Mouse (Mus musculus) B cell, adult 2 months (primary cell): ENCODE results near the gene Vmp1.

ENCODE experiments used
- DNase-seq, 2 experiments: peaks; one replicate each; pipeline ENCODE4 v3.0.0; 2022

Vmp1 gene

GRCm38 (mm10) chr11:86599378-86600208, 84.0 kb downstream of the Vmp1 start:
- DNase-seq = no peak

- DNase-seq = no peak
Observed at GRCm38 (mm10) chr11:86598572-86598971, 85.1 kb downstream of the Vmp1 start.

- no peak for DNase-seq
Observed at GRCm38 (mm10) chr11:86598154-86598553, 85.5 kb downstream of the Vmp1 start.

- no peak for DNase-seq
Observed at GRCm38 (mm10) chr11:86596976-86597375, 86.7 kb downstream of the Vmp1 start.

GRCm38 (mm10) chr11:86596187-86596960, 87.3 kb downstream of the Vmp1 start:
- no peak for DNase-seq

GRCm38 (mm10) chr11:86595366-86595765, 88.3 kb downstream of the Vmp1 start:
- no peak for DNase-seq

GRCm38 (mm10) chr11:86594188-86594876, 89.3 kb downstream of the Vmp1 start:
- DNase-seq = no peak

- no peak for DNase-seq
Observed at GRCm38 (mm10) chr11:86593443-86593842, 90.2 kb downstream of the Vmp1 start.

GRCm38 (mm10) chr11:86592993-86593392, 90.6 kb downstream of the Vmp1 start:
- DNase-seq = peak; percentile 69 to 80

GRCm38 (mm10) chr11:86591931-86592616, 91.6 kb downstream of the Vmp1 start:
- no peak for DNase-seq

- no peak for DNase-seq
Observed at GRCm38 (mm10) chr11:86591301-86591845, 92.3 kb downstream of the Vmp1 start.

GRCm38 (mm10) chr11:86590579-86590978, 93.1 kb downstream of the Vmp1 start:
- no peak for DNase-seq

GRCm38 (mm10) chr11:86590066-86590465, 93.6 kb downstream of the Vmp1 start:
- DNase-seq = no peak

- no peak for DNase-seq
Observed at GRCm38 (mm10) chr11:86588583-86589298, 94.9 kb downstream of the Vmp1 start.

GRCm38 (mm10) chr11:86587830-86588229, 95.8 kb downstream of the Vmp1 start:
- no peak for DNase-seq

GRCm38 (mm10) chr11:86586868-86587792, 96.5 kb downstream of the Vmp1 start:
- DNase-seq = peak; percentile 67 to 68

GRCm38 (mm10) chr11:86586177-86586867, 97.3 kb downstream of the Vmp1 start:
- DNase-seq = peak; percentile 70 to 71

- no peak for DNase-seq
Observed at GRCm38 (mm10) chr11:86585598-86585984, 98.0 kb downstream of the Vmp1 start.

- DNase-seq = no peak
Observed at GRCm38 (mm10) chr11:86584898-86585597, 98.6 kb downstream of the Vmp1 start.
